Mouse (Mus musculus) CH12.LX (cell line): ENCODE results near the gene Rbak.

Experiments used
- CTCF ChIP-seq, 2 experiments: IDR thresholded peaks in 1 of 2; conservative IDR thresholded peaks in 1 of 2; 2 replicates each; pipeline ENCODE4 v1.5.1; 2011 to 2012; ENCODE audit warnings: low read depth in 2 of 2, low read length in 2 of 2, improper control_type of control experiment in 1 of 2, inconsistent platforms in 1 of 2, mild to moderate bottlenecking in 1 of 2, moderate library complexity in 1 of 2
- E2F4 ChIP-seq: IDR thresholded peaks from 2 replicates; pipeline ENCODE4 v1.6.1; 2011; ENCODE audit warnings: low read depth, low read length, improper control_type of control experiment; ENCODE audit not compliant: insufficient replicate concordance
- KAT2A ChIP-seq: IDR thresholded peaks from 2 replicates; pipeline ENCODE4 v1.6.1; 2012; ENCODE audit warnings: low read length, improper control_type of control experiment, inconsistent platforms; ENCODE audit not compliant: insufficient replicate concordance

GRCm38 (mm10) chr5:143135042-143135441 lies 45.5 kb downstream of the Rbak start:
- TF ChIP-seq CTCF (conservative IDR thresholded peaks at IDR 0.05 in 1 of 2, IDR thresholded peaks at IDR 0.05 in 1 of 2; ENCODE audit: low read depth in 2 of 2, low read length in 2 of 2) (no peak), E2F4 (no peak), KAT2A (no peak)
